Mouse (Mus musculus) neural tube, embryonic 11.5 days (tissue): ENCODE data around the gene Anxa5. TPM values are rescaled to one million over a fixed set of nuclear protein-coding genes. Genes with fewer than 3 reads are reported as not detected.

Source experiments
- ATAC-seq: fragments of 200-750 bp; cut with Nextera tagmentation; 2 replicates; pipeline ENCODE4 v1.8.0; 2017; ENCODE audit warnings: moderate number of reproducible peaks, mild to moderate bottlenecking, moderate TSS enrichment, moderate library complexity; ENCODE audit not compliant: insufficient read depth, low FRiP score, low TSS enrichment
- DNase-seq: peaks from one replicate; pipeline ENCODE4 v3.0.0-alpha.2; 2015; ENCODE audit warnings: low spot score
- H3K27ac ChIP-seq: fragments of 300-500 bp; sonication (generic); 2 replicates; pipeline ENCODE4 v1.5.1; 2014; ENCODE audit warnings: low read depth, mild to moderate bottlenecking, low read length
- H3K27me3 ChIP-seq: fragments of 300-500 bp; sonication (generic); 2 replicates; pipeline ENCODE4 v1.6.1; 2014; ENCODE audit warnings: mild to moderate bottlenecking, low read length, mixed read lengths; ENCODE audit not compliant: control insufficient read depth, insufficient read depth
- H3K36me3 ChIP-seq: fragments of 300-500 bp; sonication (generic); 2 replicates; pipeline ENCODE4 v1.6.1; 2014; ENCODE audit warnings: mild to moderate bottlenecking, low read length, moderate library complexity, mixed read lengths; ENCODE audit not compliant: control insufficient read depth, insufficient read depth
- H3K4me1 ChIP-seq: fragments of 300-500 bp; sonication (generic); 2 replicates; pipeline ENCODE4 v1.6.1; 2014; ENCODE audit warnings: low read length, mixed read lengths; ENCODE audit not compliant: control insufficient read depth, insufficient read depth
- H3K4me2 ChIP-seq: fragments of 300-500 bp; sonication (generic); 2 replicates; pipeline ENCODE4 v1.6.1; 2014; ENCODE audit warnings: low read depth, mild to moderate bottlenecking, moderate library complexity
- H3K4me3 ChIP-seq: fragments of 300-500 bp; sonication (generic); 2 replicates; pipeline ENCODE4 v1.5.1; 2014; ENCODE audit warnings: low read depth, low read length
- H3K9ac ChIP-seq: fragments of 300-500 bp; sonication (generic); 2 replicates; pipeline ENCODE4 v1.6.1; 2014; ENCODE audit warnings: mild to moderate bottlenecking, low read length
- H3K9me3 ChIP-seq: fragments of 300-500 bp; sonication (generic); 2 replicates; pipeline ENCODE4 v1.6.1; 2016; ENCODE audit warnings: low read length; ENCODE audit not compliant: control insufficient read depth
- WGBS: fragments of 180-500 bp; shearing (Covaris S2); extraction: QIAGEN DNeasy Blood & Tissue Kit; methylation state at CpG from one replicate; pipeline ENCODE4 v1.1.7; 2014; 5-methylcytosine and 5-hydroxymethylcytosine counted together
- polyA plus RNA-seq: library from polyadenylated mRNA; unstranded; fragments of >200 nt; fragmentation: Nextera tagmentation; extraction: Ambion mirVana; gene quantifications from 2 replicates; pipeline ENCODE4 v1.2.1, GENCODE M21; 2014

Anxa5 gene
- polyA plus RNA-seq, 1 experiment from 2014 or later = 133 TPM

DNA sequence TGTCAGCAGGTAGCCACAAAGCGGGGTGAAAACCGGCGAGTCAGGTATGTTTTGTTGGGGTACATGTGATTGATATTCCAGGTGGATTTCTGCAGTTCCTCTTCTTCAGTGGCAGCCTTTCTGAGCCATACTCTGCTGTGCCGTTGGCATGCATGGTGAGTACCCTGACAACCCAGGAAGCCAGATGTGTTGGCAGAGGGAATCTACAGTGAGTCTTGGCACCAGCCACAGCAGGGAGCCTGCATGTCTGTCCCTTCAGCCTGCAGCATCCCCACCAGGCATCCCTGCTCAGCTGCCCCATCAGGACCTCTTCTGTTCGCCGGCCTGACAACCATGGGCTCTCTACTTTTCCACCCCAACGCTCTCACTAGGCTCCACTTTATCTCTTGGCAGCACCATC is 25.9 kb upstream of the Anxa5 start:
- Histone ChIP-seq H3K9me3 (no peaks in the 10 kb centered on the region), H3K36me3 (no peaks in the 10 kb centered on the region), H3K9ac (no peak overlapping the region), H3K27me3 (no peaks in the 10 kb centered on the region), H3K4me3 (no peak overlapping the region), H3K27ac (no peak overlapping the region), H3K4me2 (no peak overlapping the region), H3K4me1 (no peaks in the 10 kb centered on the region)
- no peak for ATAC-seq
- no peak for DNase-seq
- 76% methylated on average over 7 of the region's 7 CpGs for WGBS

DNA sequence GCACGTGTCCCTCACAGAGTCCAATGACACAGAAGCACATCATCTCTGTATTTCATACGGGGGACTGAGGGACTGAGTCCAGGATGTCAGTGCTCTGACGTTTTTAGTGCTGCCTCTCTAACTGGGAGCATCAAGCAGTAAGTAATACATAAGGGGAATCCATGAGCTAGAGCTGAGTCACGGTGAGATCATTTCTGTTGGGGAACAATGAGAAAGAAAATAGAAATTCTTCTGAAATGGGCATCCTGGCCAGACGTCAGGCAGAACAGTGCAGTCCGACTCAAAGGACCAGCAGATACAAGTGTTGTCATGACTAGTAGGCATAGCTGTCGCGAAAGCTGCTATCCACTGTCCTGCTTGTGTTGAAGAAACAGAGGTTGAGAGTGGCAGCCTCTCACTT is 25.3 kb upstream of the Anxa5 start:
- DNase-seq (no peak), ATAC-seq (no peak)
- H3K4me2 ChIP-seq = no peak overlapping the region
- H3K27ac ChIP-seq = no peak overlapping the region
- no peaks in the 10 kb centered on the region for H3K9me3 ChIP-seq
- no peak overlapping the region for H3K4me3 ChIP-seq
- H3K9ac ChIP-seq = no peak overlapping the region
- H3K27me3 ChIP-seq = no peaks in the 10 kb centered on the region
- no peaks in the 10 kb centered on the region for H3K36me3 ChIP-seq
- no peaks in the 10 kb centered on the region for H3K4me1 ChIP-seq
- 87% methylated on average over 8 of the region's 8 CpGs for whole genome bisulfite sequencing

DNA sequence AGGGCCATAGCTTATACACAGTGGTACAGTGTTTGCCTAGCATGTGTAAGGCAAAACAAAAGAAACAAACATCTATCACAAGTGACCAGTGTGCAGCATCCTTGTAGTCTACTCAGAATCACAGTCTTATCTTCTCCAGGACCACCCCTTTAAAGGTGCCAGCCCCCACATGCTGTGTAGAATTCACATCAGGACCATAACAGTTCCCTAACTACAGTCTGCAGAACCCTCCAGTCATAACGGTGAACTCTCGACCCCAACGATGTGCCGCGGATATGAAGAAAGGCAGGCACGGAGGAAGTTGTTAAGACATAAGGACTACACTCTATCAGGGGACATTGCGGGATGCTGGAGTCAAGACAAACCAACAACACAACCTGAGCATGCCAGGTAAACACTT is 23.7 kb upstream of the Anxa5 start:
- Histone ChIP-seq H3K4me2 (no peak overlapping the region), H3K27me3 (no peaks in the 10 kb centered on the region), H3K9ac (no peak overlapping the region), H3K36me3 (no peaks in the 10 kb centered on the region), H3K27ac (no peak overlapping the region), H3K9me3 (no peaks in the 10 kb centered on the region), H3K4me3 (no peak overlapping the region), H3K4me1 (no peaks in the 10 kb centered on the region)
- ATAC-seq (no peak), DNase-seq (no peak)
- 92% methylated on average over 7 of the region's 7 CpGs for WGBS

DNA sequence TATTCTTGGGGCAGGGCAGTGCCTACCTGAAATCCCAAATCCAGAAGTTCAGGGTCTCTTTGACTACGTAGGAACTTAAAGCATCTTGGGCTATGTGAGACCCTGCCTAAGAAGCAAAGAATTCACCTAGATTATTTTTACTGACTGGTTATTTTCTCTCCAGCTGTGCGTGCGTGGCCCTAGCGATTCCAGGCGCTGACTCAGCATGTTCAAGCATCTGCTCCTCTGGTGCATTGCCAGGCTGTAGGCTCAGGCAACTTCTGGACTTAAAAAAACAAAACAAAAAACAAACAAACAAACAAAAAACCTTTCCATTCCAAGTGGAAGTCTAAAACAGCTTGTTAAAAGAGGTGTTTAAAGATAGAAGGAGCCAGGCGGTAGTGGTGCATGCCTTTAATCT is 22.5 kb upstream of the Anxa5 start:
- Histone ChIP-seq H3K9me3 (no peaks in the 10 kb centered on the region), H3K27ac (no peak overlapping the region), H3K27me3 (no peaks in the 10 kb centered on the region), H3K36me3 (no peaks in the 10 kb centered on the region), H3K9ac (no peak overlapping the region), H3K4me1 (no peaks in the 10 kb centered on the region), H3K4me3 (no peak overlapping the region), H3K4me2 (no peak overlapping the region)
- 86% methylated on average over 6 of the region's 6 CpGs for WGBS
- ATAC-seq (no peak), DNase-seq (no peak)

DNA sequence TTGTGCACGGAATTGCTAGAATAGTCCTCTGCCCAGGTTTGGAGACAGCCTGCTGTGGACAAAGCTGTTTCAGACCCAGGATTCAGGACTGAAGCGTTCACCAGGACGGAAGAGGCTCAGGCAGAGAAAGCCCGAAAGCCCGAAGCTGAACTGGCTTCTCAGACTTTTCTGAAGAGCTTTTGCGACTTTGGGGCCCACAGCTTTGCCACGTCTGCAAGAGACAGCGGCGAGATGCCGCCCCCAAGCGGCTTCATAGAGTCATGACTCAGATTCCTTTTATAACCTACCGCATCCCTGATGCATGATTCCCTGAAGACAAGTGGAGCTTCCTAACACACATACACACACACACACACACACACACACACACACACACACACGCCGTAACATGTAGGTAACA is 21.1 kb upstream of the Anxa5 start:
- H3K27ac ChIP-seq = no peak overlapping the region

DNA sequence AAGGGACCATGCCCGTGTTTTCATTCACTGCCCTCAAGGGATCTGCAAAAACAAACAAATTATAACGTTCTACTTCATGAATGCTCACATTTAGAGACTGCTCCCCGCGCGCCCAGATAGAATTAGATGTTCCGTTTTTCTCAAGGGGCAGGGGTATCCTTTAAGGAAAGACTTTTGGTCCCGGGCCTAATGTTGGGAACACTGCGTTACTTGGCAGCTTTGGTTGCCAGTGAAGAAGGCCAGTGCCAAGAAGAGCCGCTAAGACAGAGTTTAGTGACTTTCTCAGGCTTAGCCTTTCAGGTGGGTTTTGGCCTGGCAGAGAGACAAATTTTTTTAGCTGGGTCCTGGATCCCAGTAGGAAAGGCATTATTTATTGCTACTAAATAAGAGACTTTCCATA is 20.6 kb upstream of the Anxa5 start:
- Histone ChIP-seq H3K9ac (no peak overlapping the region), H3K36me3 (no peaks in the 10 kb centered on the region), H3K4me2 (no peak overlapping the region), H3K9me3 (no peaks in the 10 kb centered on the region), H3K4me3 (no peak overlapping the region), H3K27me3 (no peaks in the 10 kb centered on the region), H3K4me1 (no peaks in the 10 kb centered on the region), H3K27ac (no peak overlapping the region)
- no peak for ATAC-seq
- 88% methylated on average over 9 of the region's 9 CpGs for WGBS
- DNase-seq = no peak

More for the DNA sequence above, 21.1 kb upstream of the Anxa5 start:
- no peaks in the 10 kb centered on the region for H3K27me3 ChIP-seq
- DNase-seq (peak; percentile 81), ATAC-seq (no peak)
- no peak overlapping the region for H3K4me3 ChIP-seq
- no peaks in the 10 kb centered on the region for H3K36me3 ChIP-seq
- H3K9me3 ChIP-seq = no peaks in the 10 kb centered on the region
- no peaks in the 10 kb centered on the region for H3K4me1 ChIP-seq
- H3K9ac ChIP-seq = no peak overlapping the region
- no peak overlapping the region for H3K4me2 ChIP-seq
- 22% methylated on average over 14 of the region's 14 CpGs for WGBS

DNA sequence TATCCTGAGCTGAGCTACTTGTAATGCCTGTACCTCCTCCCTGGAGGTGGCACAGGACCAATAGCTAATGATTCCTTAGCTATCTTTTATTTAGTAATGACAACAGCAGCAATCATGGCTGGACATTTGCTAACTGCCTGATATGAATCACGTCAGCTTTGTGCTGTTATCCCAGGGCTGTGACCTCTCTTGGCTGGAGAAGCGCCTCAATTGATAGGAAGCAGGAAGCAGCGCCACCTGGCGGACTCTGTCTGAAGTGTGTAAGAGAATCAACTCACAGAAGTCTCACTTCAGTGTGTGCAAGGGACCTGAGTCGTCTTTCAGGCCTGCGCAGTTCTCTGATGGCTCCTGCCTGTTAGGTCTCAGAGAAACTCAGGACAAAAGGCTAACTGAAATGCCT is 19.7 kb upstream of the Anxa5 start:
- peak; percentile 81 for ATAC-seq
- Histone ChIP-seq H3K9me3 (no peaks in the 10 kb centered on the region), H3K36me3 (no peaks in the 10 kb centered on the region), H3K27me3 (no peaks in the 10 kb centered on the region), H3K27ac (no peak overlapping the region), H3K4me2 (no peak overlapping the region), H3K4me1 (no peaks in the 10 kb centered on the region), H3K9ac (no peak overlapping the region), H3K4me3 (no peak overlapping the region)
- 10% methylated on average over 6 of the region's 6 CpGs for WGBS
- peak; percentile 86 for DNase-seq

DNA sequence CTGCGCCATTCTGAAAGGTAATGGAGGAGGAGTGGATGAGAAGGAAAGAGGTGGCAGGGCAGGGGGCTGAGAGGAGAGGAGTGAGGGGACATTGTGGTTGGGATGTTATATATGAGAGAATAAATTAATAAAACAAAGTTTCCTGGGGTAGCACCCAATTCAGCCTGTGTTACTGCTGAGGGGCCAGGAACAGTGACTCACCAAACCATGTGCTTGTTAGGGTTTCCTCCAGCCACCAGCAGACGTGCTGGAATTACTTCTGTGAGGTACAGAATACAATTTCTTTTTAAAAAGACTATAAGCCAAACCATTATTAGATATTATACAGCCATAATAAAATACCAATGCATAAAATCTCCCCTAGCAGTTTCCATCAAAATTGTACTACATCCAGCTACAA is 18.9 kb upstream of the Anxa5 start:
- Histone ChIP-seq H3K9ac (no peak overlapping the region), H3K4me1 (no peaks in the 10 kb centered on the region), H3K36me3 (no peaks in the 10 kb centered on the region), H3K9me3 (no peaks in the 10 kb centered on the region), H3K27ac (no peak overlapping the region), H3K4me2 (no peak overlapping the region), H3K27me3 (no peaks in the 10 kb centered on the region), H3K4me3 (no peak overlapping the region)
- ATAC-seq (no peak), DNase-seq (no peak)
- 89% methylated on average over 2 of the region's 2 CpGs for whole genome bisulfite sequencing

DNA sequence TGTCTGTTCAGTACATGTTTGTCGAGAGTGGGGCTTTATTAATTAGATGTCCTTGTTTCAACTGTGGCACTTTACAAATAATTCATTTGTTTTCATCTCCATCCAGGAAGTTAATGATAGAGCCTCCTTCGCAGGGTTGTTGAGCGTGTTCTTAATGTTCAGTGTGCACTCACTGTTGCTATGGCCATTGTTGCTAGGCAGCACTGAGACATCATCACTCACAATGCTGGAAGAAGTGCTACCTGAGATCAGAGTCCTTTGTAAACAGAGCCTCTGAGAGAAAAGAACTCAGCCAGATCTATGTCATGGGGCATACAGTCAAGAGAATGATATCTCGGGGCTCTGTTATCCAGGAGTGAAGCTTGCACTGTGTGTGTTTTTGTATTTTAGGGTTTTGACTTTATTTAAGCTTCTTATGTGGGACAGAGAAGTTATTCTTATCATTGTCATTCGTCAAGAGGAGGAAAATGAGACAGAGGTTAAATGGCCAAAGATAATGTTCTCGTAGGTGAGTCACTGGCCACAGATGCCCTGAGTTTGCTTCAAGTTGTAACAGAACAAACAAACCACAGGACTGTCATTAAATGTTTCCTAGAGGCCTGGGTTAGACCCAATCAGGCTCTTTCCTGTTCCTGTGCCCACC is 18.1 kb upstream of the Anxa5 start:
- no peak overlapping the region for H3K27ac ChIP-seq
- WGBS = 75% methylated on average over 6 of the region's 6 CpGs
- no peak for ATAC-seq
- H3K9me3 ChIP-seq = no peaks in the 10 kb centered on the region
- no peak overlapping the region for H3K4me3 ChIP-seq
- no peak for DNase-seq
- H3K4me1 ChIP-seq = no peaks in the 10 kb centered on the region
- H3K36me3 ChIP-seq = no peaks in the 10 kb centered on the region
- H3K4me2 ChIP-seq = no peak overlapping the region
- no peak overlapping the region for H3K9ac ChIP-seq
- H3K27me3 ChIP-seq = no peaks in the 10 kb centered on the region
